Comparison of ENCODE assay signal across 11 mouse cellular contexts in genomic region chr5:35687098-35687497, GRCm38 (mm10). TPM values are rescaled to one million over a fixed set of nuclear protein-coding genes. Genes with fewer than 3 reads are reported as not detected.
A peak's percentile ranks its signal among the peaks of the same experiment; 100 is the strongest.
DNase-seq lines count a peak whose midpoint lies in the region; ATAC-seq and TF ChIP-seq lines count a peak whose summit lies in the region.
"Had no signal": no experiment of that assay in that cellular context is flagged by ENCODE, and none has a peak within 500 bp of the region (broad histone marks: within the 10 kb centered on the region; RNA-seq: fewer than 3 reads in every experiment).

No protein-coding gene starts in this region.

- H3K4me1 ChIP-seq in kidney, postnatal 0 days (replicated peaks; ENCODE audit: insufficient read depth, low read length) = peaks cover 22% of the 10 kb centered on the region; the same call in 1 of the 2 replicates
- H3K4me1 ChIP-seq in intestine, embryonic 16.5 days (ENCODE audit: control insufficient read depth, insufficient read depth, low read length) = peaks cover 25% of the 10 kb centered on the region
- no peaks in the 10 kb centered on the region for H3K4me1 ChIP-seq in neural tube, embryonic 15.5 days

- peak; percentile 72 for ATAC-seq in kidney, postnatal 0 days (replicated peaks; ENCODE audit: low FRiP score, low read depth)
- peak; percentile 35; the same call in 1 of the 2 replicates for ATAC-seq in intestine, embryonic 16.5 days
- no peak for ATAC-seq in neural tube, embryonic 15.5 days (ENCODE audit: low FRiP score)

- H3K9me3 ChIP-seq in kidney, postnatal 0 days (replicated peaks; ENCODE audit: low read length) = no peaks in the 10 kb centered on the region
- no peaks in the 10 kb centered on the region for H3K9me3 ChIP-seq in intestine, embryonic 16.5 days (ENCODE audit: control insufficient read depth, low read length)
- no peaks in the 10 kb centered on the region for H3K9me3 ChIP-seq in neural tube, embryonic 15.5 days (replicated peaks)

- 33% methylated on average over 5 of the region's 5 CpGs for WGBS in kidney, postnatal 0 days
- WGBS in intestine, embryonic 16.5 days = 47% methylated on average over 5 of the region's 5 CpGs
- WGBS in neural tube, embryonic 15.5 days = 65% methylated on average over 5 of the region's 5 CpGs

- H3K36me3 ChIP-seq in kidney, postnatal 0 days (ENCODE audit: insufficient read depth, low read length) = no peaks in the 10 kb centered on the region
- H3K36me3 ChIP-seq in intestine, embryonic 16.5 days (ENCODE audit: control insufficient read depth, insufficient read depth, low read length) = no peaks in the 10 kb centered on the region
- no peaks in the 10 kb centered on the region for H3K36me3 ChIP-seq in neural tube, embryonic 15.5 days

- no peaks in the 10 kb centered on the region for H3K27me3 ChIP-seq in kidney, postnatal 0 days (ENCODE audit: insufficient read depth, low read length)
- H3K27me3 ChIP-seq in intestine, embryonic 16.5 days (replicated peaks; ENCODE audit: control insufficient read depth, insufficient read depth, low read length) = no peaks in the 10 kb centered on the region
- H3K27me3 ChIP-seq in neural tube, embryonic 15.5 days (replicated peaks) = no peaks in the 10 kb centered on the region

- H3K27ac ChIP-seq in kidney, postnatal 0 days = 0 out of 2 replicates have a peak overlapping the region, but pooled peaks have one; percentile 31
- H3K27ac ChIP-seq in intestine, embryonic 16.5 days (ENCODE audit: low read length) = no peak overlapping the region
- H3K27ac ChIP-seq in neural tube, embryonic 15.5 days (replicated peaks) = no peak overlapping the region
- H3K27ac ChIP-seq: macrophage had no signal

- DNase-seq in cerebellum, postnatal 10 days = peak; percentile 55 to 70
- no peak for DNase-seq in cerebellum, adult 11 months
- DNase-seq in kidney, postnatal 0 days (ENCODE audit: low spot score) = peak; percentile 61
- no peak for DNase-seq in kidney, adult 9 months
- DNase-seq in NIH3T3 (ENCODE audit: low read depth) = peak; percentile 51
- no peak for DNase-seq in right cerebral cortex, postnatal 10 days (ENCODE audit: low spot score in 2 of 2)
- DNase-seq: cerebellum, adult 18-20 months; kidney, postnatal 36 days had no signal

- no peak overlapping the region for H3K9ac ChIP-seq in kidney, postnatal 0 days (ENCODE audit: low read depth, low read length)
- 0 out of 2 replicates have a peak overlapping the region, but pooled peaks have one; percentile 3 for H3K9ac ChIP-seq in intestine, embryonic 16.5 days (ENCODE audit: low read depth, low read length)
- no peak overlapping the region for H3K9ac ChIP-seq in neural tube, embryonic 15.5 days (replicated peaks)

- no peak overlapping the region for H3K4me2 ChIP-seq in kidney, postnatal 0 days (ENCODE audit: low read length)
- no peak overlapping the region for H3K4me2 ChIP-seq in intestine, embryonic 16.5 days (ENCODE audit: low read depth, low read length)
- no peak overlapping the region for H3K4me2 ChIP-seq in neural tube, embryonic 15.5 days

- H3K4me3 ChIP-seq in kidney, postnatal 0 days (replicated peaks; ENCODE audit: low read depth, low read length) = no peak overlapping the region
- no peak overlapping the region for H3K4me3 ChIP-seq in intestine, embryonic 16.5 days (ENCODE audit: low read length)
- no peak overlapping the region for H3K4me3 ChIP-seq in neural tube, embryonic 15.5 days (replicated peaks)

- TF ChIP-seq CTCF in kidney, postnatal 0 days (IDR thresholded peaks at IDR 0.05; ENCODE audit: low read depth) = no peak

RNA-seq across cellular contexts. Expression of gene Htra3, which starts 7.5 kb away (rescaled TPM):
- 22.4 and 24.6 TPM in 2 replicates for polyA plus RNA-seq in kidney, postnatal 0 days (2015; fragmentation: Nextera tagmentation; extraction: Ambion mirVana)
- 53.5 and 58.1 TPM in 2 replicates for polyA plus RNA-seq in intestine, embryonic 16.5 days (2015; fragmentation: Nextera tagmentation; extraction: Ambion mirVana)
- 21.3 and 23.9 TPM in 2 replicates for polyA plus RNA-seq in neural tube, embryonic 15.5 days (2015; fragmentation: Nextera tagmentation; extraction: Ambion mirVana)

RNA-seq across cellular contexts. Expression of gene Sh3tc1, which starts 52.7 kb away (rescaled TPM):
- 19.0 and 21.4 TPM in 2 replicates for polyA plus RNA-seq in kidney, postnatal 0 days (2015; fragmentation: Nextera tagmentation; extraction: Ambion mirVana)
- 18.4 and 20.5 TPM in 2 replicates for polyA plus RNA-seq in intestine, embryonic 16.5 days (2015; fragmentation: Nextera tagmentation; extraction: Ambion mirVana)
- 3.6 and 4.1 TPM in 2 replicates for polyA plus RNA-seq in neural tube, embryonic 15.5 days (2015; fragmentation: Nextera tagmentation; extraction: Ambion mirVana)

Comparison
In these comparisons a context has a peak if more than half of its experiments do, and no peak if none do; other contexts are left out.
1. DNase-seq: peak in cerebellum, postnatal 10 days (2 of 2), kidney, postnatal 0 days (single experiment) and NIH3T3 (single experiment); none in cerebellum, adult 11 months (single experiment), kidney, adult 9 months (single experiment) and right cerebral cortex, postnatal 10 days (0 of 2).